Mouse (Mus musculus): ENCODE measurements around the gene Zdhhc4.

- TF ChIP-seq POLR2A (IDR thresholded peaks at IDR 0.05; ENCODE audit: borderline replicate concordance, low read depth, low read length), result no peak
- peak; percentile 32; the same call in 1 of the 2 replicates for TF ChIP-seq CTCF (IDR thresholded peaks at IDR 0.05; ENCODE audit: low read depth, low read length)
These were observed 27.8 kb downstream of the Zdhhc4 start for GRCm38 (mm10) chr5:143301296-143301695.
